Mouse (Mus musculus): ENCODE measurements at regions not wholly inside any gene's neighbourhood (a gene's known extent, or its start where the extent isn't known, plus 50 kb on each side); places are given as distances from the start of the nearest gene placed in this dataset.

DNA sequence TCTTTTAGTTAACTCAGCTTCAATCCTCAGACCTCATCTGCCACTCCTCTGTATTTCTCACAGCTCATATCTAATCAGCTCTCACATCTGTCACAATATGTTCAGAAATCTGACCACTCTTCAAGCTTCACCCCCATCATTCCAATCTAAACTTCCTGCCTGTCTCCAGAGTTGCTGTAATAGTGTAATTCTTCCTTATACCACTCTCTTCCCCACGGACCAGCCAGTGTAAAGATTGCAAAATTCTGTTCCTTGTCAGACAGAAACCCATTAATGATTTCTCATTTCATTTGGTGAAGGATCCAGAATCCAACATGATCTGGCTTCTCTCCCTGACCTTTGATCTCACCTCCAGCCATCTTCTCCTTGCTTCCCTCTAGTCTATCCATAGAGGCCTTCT is 250.2 kb upstream of the Slc30a5 start:
- TF ChIP-seq CTCF (conservative IDR thresholded peaks at IDR 0.05; ENCODE audit: insufficient read depth, insufficient read length, low read depth, low read length), result no peak
- TF ChIP-seq POLR2A (IDR thresholded peaks at IDR 0.05; ENCODE audit: low read depth, low read length), result no peak
